Mouse (Mus musculus) kidney, postnatal 0 days (tissue): ENCODE results near the gene Zmat3. TPM values are rescaled to one million over a fixed set of nuclear protein-coding genes. Genes with fewer than 3 reads are reported as not detected.

ENCODE experiments used
- ATAC-seq: fragments of 200-750 bp; cut with Nextera tagmentation; replicated peaks from 2 replicates; pipeline ENCODE4 v1.8.0; 2017; ENCODE audit warnings: low read depth, moderate number of reproducible peaks, moderate TSS enrichment, moderate library complexity; ENCODE audit not compliant: low FRiP score
- DNase-seq: peaks from one replicate; pipeline ENCODE4 v3.0.0-alpha.2; 2016; ENCODE audit warnings: low spot score
- H3K27ac ChIP-seq: fragments of 300-500 bp; sonication (generic); 2 replicates; pipeline ENCODE4 v1.5.1; 2014; ENCODE audit warnings: mild to moderate bottlenecking
- H3K27me3 ChIP-seq: fragments of 300-500 bp; sonication (generic); 2 replicates; pipeline ENCODE4 v1.6.1; 2014; ENCODE audit warnings: low read length, mixed read lengths; ENCODE audit not compliant: insufficient read depth
- H3K36me3 ChIP-seq: fragments of 300-500 bp; sonication (generic); 2 replicates; pipeline ENCODE4 v1.6.1; 2014; ENCODE audit warnings: low read length, mixed read lengths; ENCODE audit not compliant: insufficient read depth
- H3K4me1 ChIP-seq: fragments of 300-500 bp; sonication (generic); replicated peaks from 2 replicates; pipeline ENCODE4 v1.6.1; 2014; ENCODE audit warnings: antibody characterized with exemption, low read length, mixed read lengths; ENCODE audit not compliant: insufficient read depth
- H3K4me2 ChIP-seq: fragments of 300-500 bp; sonication (generic); 2 replicates; pipeline ENCODE4 v1.6.1; 2014; ENCODE audit warnings: mild to moderate bottlenecking, low read length, moderate library complexity, mixed read lengths
- H3K4me3 ChIP-seq: fragments of 300-500 bp; sonication (generic); replicated peaks from 2 replicates; pipeline ENCODE4 v1.5.1; 2014; ENCODE audit warnings: low read depth, low read length
- H3K9ac ChIP-seq: fragments of 300-500 bp; sonication (generic); 2 replicates; pipeline ENCODE4 v1.6.1; 2014; ENCODE audit warnings: low read depth, low read length
- H3K9me3 ChIP-seq: fragments of 300-500 bp; sonication (generic); replicated peaks from 2 replicates; pipeline ENCODE4 v1.6.1; 2016; ENCODE audit warnings: low read length, inconsistent platforms, mixed read lengths
- CTCF ChIP-seq: IDR thresholded peaks from 2 replicates; pipeline ENCODE4 v1.5.1; 2016; ENCODE audit warnings: antibody characterized with exemption, low read depth, mild to moderate bottlenecking, moderate library complexity
- WGBS: fragments of 180-500 bp; shearing (Covaris S2); extraction: QIAGEN DNeasy Blood & Tissue Kit; methylation state at CpG from one replicate; pipeline ENCODE4 v1.1.7; 2014; 5-methylcytosine and 5-hydroxymethylcytosine counted together
- polyA plus RNA-seq: library from polyadenylated mRNA; unstranded; fragments of >200 nt; fragmentation: Nextera tagmentation; extraction: Ambion mirVana; gene quantifications from 2 replicates; pipeline ENCODE4 v1.2.1, GENCODE M21; 2015

The Zmat3 gene
- polyA plus RNA-seq, 1 experiment from 2014 or later = 3.5 TPM

DNA sequence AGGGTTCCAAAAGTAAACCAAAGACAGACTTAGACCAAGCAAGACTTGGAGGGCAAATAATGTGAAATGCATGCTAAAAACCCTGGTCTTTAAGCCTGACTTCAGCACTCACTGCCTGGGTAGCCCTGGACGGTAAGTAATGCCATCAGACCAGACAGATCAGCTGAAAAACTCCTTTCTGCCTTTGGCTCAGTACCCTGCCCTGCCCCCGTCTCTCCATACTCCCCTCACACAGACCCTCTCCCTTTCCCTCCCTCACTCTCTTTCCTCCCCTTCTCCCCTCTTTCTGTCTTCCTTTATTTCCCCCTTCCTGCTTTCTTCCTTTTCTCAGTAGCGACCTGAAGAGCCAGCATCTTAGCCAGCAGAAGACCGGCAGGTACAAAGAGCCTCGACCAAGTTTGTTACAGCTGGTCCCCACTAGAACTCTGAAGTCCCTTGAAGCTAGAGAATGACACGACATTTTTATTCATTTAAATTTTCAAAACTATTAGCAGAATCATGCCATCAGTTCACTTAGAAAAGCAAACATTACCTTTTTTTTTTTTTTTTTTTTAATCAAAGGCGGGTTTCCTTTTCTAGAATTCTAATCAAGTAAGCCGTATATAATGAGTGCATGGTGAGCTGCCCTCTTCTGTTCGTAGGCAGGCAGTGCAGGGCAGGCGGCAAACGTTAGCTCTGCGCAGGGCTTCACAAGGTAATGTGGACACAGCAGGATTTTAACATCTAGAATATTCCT, 48.5 kb downstream of the Zmat3 start:
- ATAC-seq (0 out of 2 replicates have a peak, but pooled peaks have one; percentile 52), DNase-seq (peak; percentile 80)
- H3K36me3 ChIP-seq = no peaks in the 10 kb centered on the region
- H3K4me3 ChIP-seq = no peak overlapping the region
- H3K9me3 ChIP-seq = no peaks in the 10 kb centered on the region
- H3K4me1 ChIP-seq = no peaks in the 10 kb centered on the region
- no peak overlapping the region for H3K9ac ChIP-seq
- H3K4me2 ChIP-seq = no peak overlapping the region
- H3K27ac ChIP-seq = no peak overlapping the region
- TF ChIP-seq CTCF = peak; percentile 76
- WGBS = 22% methylated on average over 12 of the region's 12 CpGs
- no peaks in the 10 kb centered on the region for H3K27me3 ChIP-seq

DNA sequence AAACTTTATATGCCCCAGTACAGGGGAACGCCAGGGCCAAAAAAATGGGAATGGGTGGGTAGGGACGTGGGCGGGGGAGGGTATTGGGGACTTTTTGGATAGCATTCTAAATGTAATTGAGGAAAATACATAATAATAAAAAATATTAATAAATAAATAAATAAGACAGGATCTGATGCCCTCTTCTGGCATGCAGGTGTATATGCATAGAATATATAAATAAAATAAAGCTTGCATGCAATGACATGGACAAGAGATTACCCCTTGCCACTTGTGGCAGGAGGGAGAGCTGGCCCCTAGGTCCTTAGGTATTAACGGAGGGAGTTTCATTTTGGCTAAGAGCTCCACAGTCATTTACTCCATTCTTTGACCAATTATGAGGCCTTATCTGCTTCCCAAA, 51.1 kb downstream of the Zmat3 start:
- DNase-seq (no peak), ATAC-seq (no peak)
- no peaks in the 10 kb centered on the region for H3K4me1 ChIP-seq
- WGBS = 98% methylated on average over 4 of the region's 4 CpGs
- no peaks in the 10 kb centered on the region for H3K27me3 ChIP-seq
- H3K4me2 ChIP-seq = no peak overlapping the region
- no peak overlapping the region for H3K4me3 ChIP-seq
- no peaks in the 10 kb centered on the region for H3K9me3 ChIP-seq
- no peaks in the 10 kb centered on the region for H3K36me3 ChIP-seq
- H3K9ac ChIP-seq = no peak overlapping the region
- H3K27ac ChIP-seq = no peak overlapping the region
- TF ChIP-seq CTCF = 0 out of 2 replicates have a peak, but pooled peaks have one; percentile 32

DNA sequence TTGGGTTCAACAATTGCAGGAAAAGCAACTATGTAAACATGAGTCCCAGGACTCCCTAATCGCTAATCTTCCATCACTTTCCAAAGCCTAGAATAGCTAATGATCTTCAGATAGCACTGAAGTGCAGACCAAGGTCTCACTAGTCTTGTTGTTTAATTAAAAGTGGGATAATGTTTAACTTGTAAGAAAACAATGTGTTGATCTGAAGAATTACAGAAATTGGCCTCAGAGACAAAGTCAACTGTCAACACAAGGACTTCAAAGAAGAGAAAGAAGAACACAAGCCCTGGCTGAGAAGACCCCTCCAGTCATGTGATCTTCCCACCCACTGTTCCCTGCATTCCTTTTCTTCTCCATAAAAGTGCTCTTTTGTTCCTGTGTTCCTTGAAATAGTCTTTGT, 61.6 kb downstream of the Zmat3 start:
- Histone ChIP-seq H3K4me3 (no peak overlapping the region), H3K4me1 (no peaks in the 10 kb centered on the region), H3K36me3 (no peaks in the 10 kb centered on the region), H3K9me3 (no peaks in the 10 kb centered on the region), H3K27me3 (no peaks in the 10 kb centered on the region), H3K4me2 (no peak overlapping the region), H3K27ac (no peak overlapping the region), H3K9ac (no peak overlapping the region)
- no peak for ATAC-seq
- peak; percentile 13 for DNase-seq
- TF ChIP-seq CTCF = no peak
- 35% methylated on average over 1 of the region's 1 CpGs for WGBS

DNA sequence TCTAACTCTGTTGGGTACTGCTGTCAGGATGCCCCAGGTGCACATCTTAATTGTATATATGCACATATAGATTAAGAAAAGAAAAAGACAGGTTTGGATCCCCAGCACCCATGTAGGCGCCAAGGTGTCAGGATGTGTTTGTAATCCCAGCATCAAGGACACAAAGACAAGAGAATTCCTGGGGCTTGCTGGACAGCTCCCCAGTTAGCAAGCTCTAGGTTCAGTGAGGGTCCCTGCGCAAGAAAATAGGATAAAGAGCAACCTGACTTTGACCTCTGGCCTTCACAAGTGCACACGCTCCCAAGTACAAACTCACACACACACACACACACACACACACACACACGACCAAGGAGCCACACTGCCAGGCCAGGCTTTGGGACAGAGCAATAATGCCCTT, 73.8 kb downstream of the Zmat3 start:
- Histone ChIP-seq H3K27me3 (no peaks in the 10 kb centered on the region), H3K9me3 (no peaks in the 10 kb centered on the region), H3K4me3 (no peak overlapping the region), H3K27ac (no peak overlapping the region), H3K4me2 (no peak overlapping the region), H3K36me3 (no peaks in the 10 kb centered on the region), H3K4me1 (no peaks in the 10 kb centered on the region), H3K9ac (no peak overlapping the region)
- TF ChIP-seq CTCF = no peak
- whole genome bisulfite sequencing = 58% methylated on average over 4 of the region's 4 CpGs
- ATAC-seq = no peak
- DNase-seq = no peak

Other genes starting within 250 kb of the Zmat3 start
- gene Pik3ca, start 31.7 kb upstream of the Zmat3 start, polyA plus RNA-seq = 11.2 and 11.4 TPM in 2 replicates
- gene Kcnmb3, start 126.2 kb upstream of the Zmat3 start, polyA plus RNA-seq = 0.10 TPM in 1 of 2 replicates, not detected in the other
- 38.6 and 41.6 TPM in 2 replicates for gene Zfp639, start 144.2 kb upstream of the Zmat3 start, polyA plus RNA-seq
- 32.4 and 34.9 TPM in 2 replicates for gene Mfn1, start 163.5 kb upstream of the Zmat3 start, polyA plus RNA-seq